Mouse (Mus musculus) gastrocnemius, postnatal 4 days (tissue): Measurements from ENCODE around the gene Ets1. TPM values are rescaled to one million over a fixed set of nuclear protein-coding genes. Genes with fewer than 3 reads are reported as not detected.

Source experiments
- DNase-seq, 2 experiments: peaks; one replicate each; pipeline ENCODE4 v3.0.0; 2021 to 2022; ENCODE audit warnings: low spot score in 2 of 2, mixed read lengths in 2 of 2
- total RNA-seq, 2 experiments: library from RNA; stranded (reverse); gene quantifications; 2 replicates each; pipeline ENCODE4 v1.2.3; 2021

The Ets1 gene
- total RNA-seq, 2 experiments from 2014 or later: 55.1 to 59.1 TPM

GRCm38 (mm10) chr9:32727058-32727457 is 91.0 kb downstream of the Ets1 start:
- no peak for DNase-seq

GRCm38 (mm10) chr9:32728306-32728705 is 92.3 kb downstream of the Ets1 start:
- no peak for DNase-seq

- DNase-seq: no peak
These were observed 92.8 kb downstream of the Ets1 start for GRCm38 (mm10) chr9:32728806-32729205.

- DNase-seq: no peak
These were observed 93.2 kb downstream of the Ets1 start for GRCm38 (mm10) chr9:32729207-32729606.

- DNase-seq: no peak
These were observed 94.1 kb downstream of the Ets1 start for GRCm38 (mm10) chr9:32730001-32730655.

GRCm38 (mm10) chr9:32730656-32731590 is 94.9 kb downstream of the Ets1 start:
- no peak for DNase-seq

GRCm38 (mm10) chr9:32731787-32732186 is 95.8 kb downstream of the Ets1 start:
- DNase-seq: no peak

GRCm38 (mm10) chr9:32735071-32735470 is 99.0 kb downstream of the Ets1 start:
- no peak for DNase-seq

GRCm38 (mm10) chr9:32736051-32736450 is 100.0 kb downstream of the Ets1 start:
- no peak for DNase-seq

- no peak for DNase-seq
These were observed 104.0 kb downstream of the Ets1 start for GRCm38 (mm10) chr9:32739988-32740387.

GRCm38 (mm10) chr9:32740751-32741387 is 104.8 kb downstream of the Ets1 start:
- no peak for DNase-seq

GRCm38 (mm10) chr9:32741681-32742080 is 105.7 kb downstream of the Ets1 start:
- DNase-seq: no peak

GRCm38 (mm10) chr9:32743157-32743556 is 107.1 kb downstream of the Ets1 start:
- DNase-seq: no peak

GRCm38 (mm10) chr9:32743642-32744161 is 107.7 kb downstream of the Ets1 start:
- DNase-seq: no peak

GRCm38 (mm10) chr9:32744288-32744687 is 108.3 kb downstream of the Ets1 start:
- no peak for DNase-seq

- no peak for DNase-seq
These were observed 109.2 kb downstream of the Ets1 start for GRCm38 (mm10) chr9:32745079-32745763.

GRCm38 (mm10) chr9:32745998-32746397 is 110.0 kb downstream of the Ets1 start:
- no peak for DNase-seq

GRCm38 (mm10) chr9:32746615-32747014 is 110.6 kb downstream of the Ets1 start:
- no peak for DNase-seq

GRCm38 (mm10) chr9:32747624-32748023 is 111.6 kb downstream of the Ets1 start:
- no peak for DNase-seq

GRCm38 (mm10) chr9:32748552-32748951 is 112.5 kb downstream of the Ets1 start:
- DNase-seq: no peak
